Mouse (Mus musculus): ENCODE data around the gene Spata13. TPM values are rescaled to one million over a fixed set of nuclear protein-coding genes. Genes with fewer than 3 reads are reported as not detected.

Spata13 gene
- polyA plus RNA-seq, 1 experiment from 2014 or later = 16.1 TPM

DNA sequence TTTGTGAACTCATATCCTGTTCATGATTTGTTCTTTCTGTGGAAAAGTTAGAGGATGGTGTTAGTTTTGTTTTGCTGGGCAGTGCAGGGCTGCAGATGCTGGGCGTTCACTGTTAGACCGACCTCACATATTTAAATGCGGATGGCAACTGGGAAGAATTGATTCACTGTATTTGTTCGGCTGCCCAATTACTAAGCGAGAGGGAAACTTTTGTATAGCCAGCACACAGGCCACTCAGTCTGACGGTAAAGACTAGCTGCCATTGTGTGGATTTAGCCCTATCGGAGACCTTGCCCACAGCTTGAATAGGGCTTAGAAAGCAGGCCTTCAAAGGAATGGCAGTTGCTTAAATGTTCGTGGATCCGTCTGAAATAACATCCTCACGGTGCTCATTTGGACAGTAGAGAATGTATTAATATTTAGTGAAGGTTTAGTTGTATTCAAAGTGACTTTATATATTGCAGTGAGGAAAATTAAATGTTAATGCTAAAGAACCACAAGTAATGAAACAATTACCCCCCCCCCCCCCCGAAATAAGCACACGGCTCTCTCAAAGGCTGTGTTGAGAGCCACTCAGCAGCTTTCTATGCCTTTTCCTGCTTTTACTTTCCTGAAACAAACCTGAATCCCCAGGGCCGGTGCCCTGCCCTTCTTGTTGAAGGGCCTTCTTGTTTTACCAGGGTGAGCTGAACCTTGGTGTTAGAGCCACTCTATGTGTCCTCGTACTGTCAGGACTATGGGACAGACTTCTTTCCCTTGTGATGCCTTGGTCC is 9.5 kb downstream of the Spata13 start:
- WGBS = 87% methylated on average over 14 of the region's 14 CpGs
- DNase-seq (ENCODE audit: low spot score) (no peak), ATAC-seq (ENCODE audit: insufficient number of reproducible peaks, low FRiP score, low TSS enrichment, low read depth) (no peak)

DNA sequence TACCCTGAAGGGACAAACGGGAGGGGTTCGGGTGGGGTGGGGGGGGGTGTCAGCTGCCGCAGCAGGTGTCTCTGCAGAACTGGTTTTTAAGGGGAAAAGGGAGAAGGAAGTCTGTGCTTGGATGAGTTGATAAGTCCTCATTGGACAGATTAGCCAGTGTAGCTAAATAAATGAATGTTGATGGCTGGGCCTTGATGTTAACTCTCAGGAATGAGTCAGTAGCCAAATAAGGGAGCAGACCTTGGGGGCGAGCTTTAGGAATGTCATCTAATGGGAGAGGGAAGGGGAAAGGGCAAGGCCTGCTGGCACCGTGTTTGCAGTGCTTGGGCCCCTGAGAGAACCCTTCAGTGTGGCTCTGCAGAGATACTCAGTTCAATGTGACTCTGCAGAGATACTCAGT is 12.6 kb downstream of the Spata13 start:
- no peaks in the 10 kb centered on the region for H3K9me3 ChIP-seq (ENCODE audit: control insufficient read depth, low read length)
- H3K9ac ChIP-seq (ENCODE audit: low read length) = no peak overlapping the region
- H3K4me1 ChIP-seq (ENCODE audit: control insufficient read depth, insufficient read depth, low read length) = 0 out of 2 replicates have a peak, but pooled peaks cover 2% of the 10 kb centered on the region
- 69% methylated on average over 5 of the region's 5 CpGs for WGBS
- no peak for ATAC-seq (ENCODE audit: insufficient number of reproducible peaks, low FRiP score, low TSS enrichment, low read depth)
- H3K27ac ChIP-seq (replicated peaks; ENCODE audit: low read depth, low read length) = no peak overlapping the region
- H3K27me3 ChIP-seq (ENCODE audit: control insufficient read depth, insufficient read depth, low read length) = no peaks in the 10 kb centered on the region
- no peak overlapping the region for H3K4me3 ChIP-seq (ENCODE audit: low read depth, low read length)
- no peaks in the 10 kb centered on the region for H3K36me3 ChIP-seq (ENCODE audit: control insufficient read depth, insufficient read depth, low read length)
- no peak for DNase-seq (ENCODE audit: low spot score)
- no peak overlapping the region for H3K4me2 ChIP-seq (ENCODE audit: low read depth, severe bottlenecking)

More for the DNA sequence above, 9.5 kb downstream of the Spata13 start:
- Histone ChIP-seq H3K36me3 (ENCODE audit: control insufficient read depth, insufficient read depth, low read length) (no peaks in the 10 kb centered on the region), H3K4me2 (ENCODE audit: low read depth, severe bottlenecking) (no peak overlapping the region), H3K4me3 (ENCODE audit: low read depth, low read length) (no peak overlapping the region), H3K9ac (ENCODE audit: low read length) (no peak overlapping the region), H3K27me3 (ENCODE audit: control insufficient read depth, insufficient read depth, low read length) (no peaks in the 10 kb centered on the region), H3K27ac (replicated peaks; ENCODE audit: low read depth, low read length) (no peak overlapping the region), H3K9me3 (ENCODE audit: control insufficient read depth, low read length) (no peaks in the 10 kb centered on the region), H3K4me1 (ENCODE audit: control insufficient read depth, insufficient read depth, low read length) (0 out of 2 replicates have a peak, but pooled peaks cover 2% of the 10 kb centered on the region)

DNA sequence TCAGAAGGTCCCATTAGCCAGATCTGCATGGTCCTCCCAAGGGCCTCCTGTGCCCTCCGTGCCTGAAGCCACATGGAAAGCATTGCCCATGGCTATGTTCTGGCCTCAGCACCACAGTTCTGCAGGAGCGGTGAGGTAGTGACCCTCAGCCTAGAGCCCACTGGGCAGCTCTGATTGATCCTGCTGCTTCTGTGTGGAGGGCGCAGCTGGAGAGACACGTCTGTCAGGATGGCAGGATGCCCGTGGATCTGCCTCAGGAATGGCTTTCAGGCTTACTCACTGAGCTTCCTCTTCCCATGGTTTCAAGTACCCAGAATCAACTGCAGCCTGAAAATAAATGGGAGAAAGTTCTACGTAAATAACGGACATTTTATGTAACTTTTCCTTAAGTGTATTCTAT is 14.1 kb downstream of the Spata13 start:
- H3K9me3 ChIP-seq (ENCODE audit: control insufficient read depth, low read length) = no peaks in the 10 kb centered on the region
- no peak for ATAC-seq (ENCODE audit: insufficient number of reproducible peaks, low FRiP score, low TSS enrichment, low read depth)
- H3K4me2 ChIP-seq (ENCODE audit: low read depth, severe bottlenecking) = no peak overlapping the region
- WGBS = 91% methylated on average over 7 of the region's 7 CpGs
- DNase-seq (ENCODE audit: low spot score) = no peak
- 0 out of 2 replicates have a peak, but pooled peaks cover 2% of the 10 kb centered on the region for H3K4me1 ChIP-seq (ENCODE audit: control insufficient read depth, insufficient read depth, low read length)
- H3K27ac ChIP-seq (replicated peaks; ENCODE audit: low read depth, low read length) = no peak overlapping the region
- H3K36me3 ChIP-seq (ENCODE audit: control insufficient read depth, insufficient read depth, low read length) = no peaks in the 10 kb centered on the region
- no peak overlapping the region for H3K4me3 ChIP-seq (ENCODE audit: low read depth, low read length)
- H3K27me3 ChIP-seq (ENCODE audit: control insufficient read depth, insufficient read depth, low read length) = no peaks in the 10 kb centered on the region
- H3K9ac ChIP-seq (ENCODE audit: low read length) = no peak overlapping the region

DNA sequence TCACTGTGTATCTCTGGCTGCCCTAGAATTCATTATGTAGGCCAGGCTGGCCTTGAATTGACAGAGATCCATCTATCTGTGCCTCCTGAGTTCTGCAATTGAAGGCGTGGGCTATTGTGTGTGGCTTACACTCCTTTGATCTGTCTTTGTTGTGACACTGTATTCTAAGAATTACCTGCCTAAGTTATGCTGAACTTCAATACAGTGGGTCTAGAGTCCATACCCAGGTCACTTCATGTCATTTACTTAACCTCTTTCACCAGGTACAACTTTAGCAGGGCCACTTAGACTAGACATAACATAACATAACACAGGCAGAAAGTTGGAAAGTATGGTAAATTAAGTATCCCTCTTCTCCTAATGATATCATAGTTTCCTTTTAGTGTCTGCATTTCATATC is 15.2 kb downstream of the Spata13 start:
- whole genome bisulfite sequencing = 90% methylated on average over 1 of the region's 1 CpGs
- Histone ChIP-seq H3K27ac (replicated peaks; ENCODE audit: low read depth, low read length) (no peak overlapping the region), H3K4me1 (ENCODE audit: control insufficient read depth, insufficient read depth, low read length) (no peaks in the 10 kb centered on the region), H3K9me3 (ENCODE audit: control insufficient read depth, low read length) (no peaks in the 10 kb centered on the region), H3K36me3 (ENCODE audit: control insufficient read depth, insufficient read depth, low read length) (no peaks in the 10 kb centered on the region), H3K9ac (ENCODE audit: low read length) (no peak overlapping the region), H3K4me2 (ENCODE audit: low read depth, severe bottlenecking) (no peak overlapping the region), H3K4me3 (ENCODE audit: low read depth, low read length) (no peak overlapping the region), H3K27me3 (ENCODE audit: control insufficient read depth, insufficient read depth, low read length) (no peaks in the 10 kb centered on the region)
- no peak for DNase-seq (ENCODE audit: low spot score)
- no peak for ATAC-seq (ENCODE audit: insufficient number of reproducible peaks, low FRiP score, low TSS enrichment, low read depth)

DNA sequence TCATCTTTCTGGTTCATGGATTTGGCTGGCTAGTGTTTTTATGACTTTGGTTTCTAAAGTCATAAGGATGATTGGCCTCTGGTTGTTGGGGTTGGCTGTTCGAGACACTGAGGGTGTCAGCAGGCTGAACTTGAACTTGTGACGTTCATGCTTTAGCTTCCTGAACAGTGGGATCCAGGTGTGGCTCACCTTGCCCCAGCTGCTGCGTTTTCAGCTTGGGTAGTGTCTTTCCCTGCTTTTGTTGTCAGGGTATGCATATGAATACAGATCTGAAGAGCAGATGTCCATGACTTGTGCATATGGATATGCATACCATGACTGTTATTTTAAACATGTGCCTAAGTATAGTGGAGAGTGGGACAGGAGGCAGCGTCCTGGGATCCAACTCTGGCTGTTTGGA is 19.4 kb downstream of the Spata13 start:
- Histone ChIP-seq H3K9ac (ENCODE audit: low read length) (no peak overlapping the region), H3K36me3 (ENCODE audit: control insufficient read depth, insufficient read depth, low read length) (no peaks in the 10 kb centered on the region), H3K9me3 (ENCODE audit: control insufficient read depth, low read length) (no peaks in the 10 kb centered on the region), H3K4me2 (ENCODE audit: low read depth, severe bottlenecking) (no peak overlapping the region), H3K27me3 (ENCODE audit: control insufficient read depth, insufficient read depth, low read length) (no peaks in the 10 kb centered on the region), H3K27ac (replicated peaks; ENCODE audit: low read depth, low read length) (no peak overlapping the region), H3K4me3 (ENCODE audit: low read depth, low read length) (no peak overlapping the region), H3K4me1 (ENCODE audit: control insufficient read depth, insufficient read depth, low read length) (no peaks in the 10 kb centered on the region)
- ATAC-seq (ENCODE audit: insufficient number of reproducible peaks, low FRiP score, low TSS enrichment, low read depth) = no peak
- WGBS = 85% methylated on average over 4 of the region's 4 CpGs
- DNase-seq (ENCODE audit: low spot score) = no peak

DNA sequence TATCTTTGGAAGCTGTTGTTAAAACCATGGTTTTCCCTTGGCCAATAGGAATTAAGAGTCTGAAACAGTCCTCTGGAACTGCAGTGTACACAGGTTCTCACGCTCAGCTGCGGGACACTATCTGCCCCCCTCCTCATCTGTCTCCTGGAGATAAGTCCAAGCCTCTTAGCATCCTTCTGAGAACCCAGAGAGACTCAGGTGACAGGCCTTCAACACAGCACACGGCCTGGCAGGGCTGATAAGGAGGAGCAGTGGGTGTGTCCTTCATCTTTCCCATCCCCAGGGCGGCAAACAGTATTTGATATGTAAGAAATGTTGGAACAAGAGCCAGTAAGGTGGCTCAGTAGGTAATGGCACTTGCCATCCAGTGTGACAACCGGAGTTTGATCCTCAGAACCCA is 20.2 kb downstream of the Spata13 start:
- Histone ChIP-seq H3K27me3 (ENCODE audit: control insufficient read depth, insufficient read depth, low read length) (no peaks in the 10 kb centered on the region), H3K36me3 (ENCODE audit: control insufficient read depth, insufficient read depth, low read length) (no peaks in the 10 kb centered on the region), H3K27ac (replicated peaks; ENCODE audit: low read depth, low read length) (no peak overlapping the region), H3K4me1 (ENCODE audit: control insufficient read depth, insufficient read depth, low read length) (no peaks in the 10 kb centered on the region), H3K9ac (ENCODE audit: low read length) (no peak overlapping the region), H3K9me3 (ENCODE audit: control insufficient read depth, low read length) (no peaks in the 10 kb centered on the region), H3K4me2 (ENCODE audit: low read depth, severe bottlenecking) (no peak overlapping the region), H3K4me3 (ENCODE audit: low read depth, low read length) (no peak overlapping the region)
- DNase-seq (ENCODE audit: low spot score) = no peak
- ATAC-seq (ENCODE audit: insufficient number of reproducible peaks, low FRiP score, low TSS enrichment, low read depth) = no peak
- WGBS = 80% methylated on average over 5 of the region's 5 CpGs

DNA sequence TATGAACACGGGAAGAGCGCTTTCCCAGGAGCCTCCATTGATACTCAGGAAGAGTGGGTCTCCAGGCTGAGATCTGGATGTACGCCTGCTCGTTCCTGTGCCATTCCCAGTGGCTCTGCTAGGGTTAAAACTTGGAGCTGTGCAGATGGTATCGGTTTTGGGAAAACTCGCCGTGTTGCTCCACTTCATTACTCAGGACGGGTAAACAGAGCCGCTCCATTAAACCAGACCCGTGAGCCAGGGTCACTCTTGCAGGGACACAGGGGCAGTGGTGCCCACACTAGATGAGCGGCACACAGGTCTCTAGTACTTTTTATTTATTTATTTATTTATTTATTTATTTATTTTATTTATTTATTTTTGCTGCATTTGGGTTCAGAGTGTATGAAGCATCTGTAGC is 20.9 kb downstream of the Spata13 start:
- ATAC-seq (ENCODE audit: insufficient number of reproducible peaks, low FRiP score, low TSS enrichment, low read depth) = no peak
- 73% methylated on average over 11 of the region's 11 CpGs for WGBS

DNA sequence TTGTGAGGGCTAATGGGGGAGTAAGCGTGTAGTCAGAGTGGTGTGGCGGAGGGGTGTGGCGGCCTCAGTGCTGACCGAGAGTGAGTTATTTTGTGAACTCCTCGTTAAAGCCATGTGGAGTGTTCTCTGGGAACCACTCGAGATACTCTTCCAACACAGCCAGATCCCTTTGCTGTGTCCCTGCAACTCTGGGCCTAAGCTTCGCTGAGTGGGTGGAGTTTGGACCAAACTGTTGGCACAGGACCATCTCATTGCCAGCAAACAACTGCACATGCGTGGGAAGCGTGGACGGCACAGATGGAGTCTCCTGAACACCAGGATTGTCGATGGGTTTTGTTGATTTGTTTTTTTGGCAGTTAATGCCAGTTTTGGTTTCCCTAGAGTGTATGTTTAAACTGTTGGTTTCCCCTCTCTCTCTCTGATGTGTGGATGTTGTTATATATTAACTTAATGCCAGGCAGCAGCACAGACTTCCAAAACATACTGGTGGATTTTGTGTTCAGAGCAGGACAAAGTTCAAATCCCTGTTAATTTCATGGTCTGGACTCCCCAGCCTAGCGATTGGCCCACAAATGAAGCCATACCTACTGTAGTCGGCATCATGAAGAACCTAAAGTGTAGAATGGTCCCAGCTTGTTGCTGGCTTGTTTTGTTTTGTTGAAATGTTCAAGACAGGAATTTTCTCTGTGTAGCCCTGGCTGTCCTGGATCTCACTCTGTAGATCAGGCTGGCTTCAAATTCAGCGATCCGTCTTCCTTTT is 22.3 kb downstream of the Spata13 start:
- no peak for ATAC-seq (ENCODE audit: insufficient number of reproducible peaks, low FRiP score, low TSS enrichment, low read depth)
- Histone ChIP-seq H3K4me2 (ENCODE audit: low read depth, severe bottlenecking) (no peak overlapping the region), H3K4me3 (ENCODE audit: low read depth, low read length) (no peak overlapping the region), H3K27me3 (ENCODE audit: control insufficient read depth, insufficient read depth, low read length) (no peaks in the 10 kb centered on the region), H3K27ac (replicated peaks; ENCODE audit: low read depth, low read length) (no peak overlapping the region), H3K9ac (ENCODE audit: low read length) (no peak overlapping the region), H3K9me3 (ENCODE audit: control insufficient read depth, low read length) (no peaks in the 10 kb centered on the region), H3K4me1 (ENCODE audit: control insufficient read depth, insufficient read depth, low read length) (no peaks in the 10 kb centered on the region), H3K36me3 (ENCODE audit: control insufficient read depth, insufficient read depth, low read length) (no peaks in the 10 kb centered on the region)
- no peak for DNase-seq (ENCODE audit: low spot score)
- WGBS = 83% methylated on average over 15 of the region's 15 CpGs

More for the DNA sequence above, 20.9 kb downstream of the Spata13 start:
- H3K4me3 ChIP-seq (ENCODE audit: low read depth, low read length) = no peak overlapping the region
- H3K36me3 ChIP-seq (ENCODE audit: control insufficient read depth, insufficient read depth, low read length) = no peaks in the 10 kb centered on the region
- H3K27ac ChIP-seq (replicated peaks; ENCODE audit: low read depth, low read length) = no peak overlapping the region
- no peaks in the 10 kb centered on the region for H3K27me3 ChIP-seq (ENCODE audit: control insufficient read depth, insufficient read depth, low read length)
- H3K4me1 ChIP-seq (ENCODE audit: control insufficient read depth, insufficient read depth, low read length) = no peaks in the 10 kb centered on the region
- DNase-seq (ENCODE audit: low spot score) = no peak
- no peak overlapping the region for H3K4me2 ChIP-seq (ENCODE audit: low read depth, severe bottlenecking)
- no peaks in the 10 kb centered on the region for H3K9me3 ChIP-seq (ENCODE audit: control insufficient read depth, low read length)
- no peak overlapping the region for H3K9ac ChIP-seq (ENCODE audit: low read length)

Data from limb, embryonic 11.5 days (tissue).